Mouse (Mus musculus) heart, adult 2 months (tissue): ENCODE results near the gene Dcps.

Experiments
- CTCF ChIP-seq: fragments of 200-600 bp; IDR thresholded peaks from 2 replicates; pipeline ENCODE4 v1.8.1; 2022; ENCODE audit warnings: antibody characterized with exemption, mild to moderate bottlenecking, moderate library complexity
- EP300 ChIP-seq: fragments of 200-500 bp; IDR thresholded peaks from 2 replicates; pipeline ENCODE4 v1.6.1; 2011; ENCODE audit warnings: low read depth, low read length, control low read depth; ENCODE audit not compliant: insufficient read depth
- POLR2A ChIP-seq: fragments of 200-500 bp; IDR thresholded peaks from 2 replicates; pipeline ENCODE4 v1.6.1; 2011; ENCODE audit warnings: mild to moderate bottlenecking, low read depth, low read length, control low read depth; ENCODE audit not compliant: insufficient read depth

- TF ChIP-seq EP300, result no peak
- no peak for TF ChIP-seq CTCF
- TF ChIP-seq POLR2A, result no peak
Measured at GRCm38 (mm10) chr9:35156862-35157261, 19.0 kb downstream of the Dcps start.
